ENCODE assay signal across 26 mouse cellular contexts in genomic region chr15:8051177-8051576, GRCm38 (mm10).
"Had no signal": no experiment of that assay in that cellular context is flagged by ENCODE, and none has a peak within 500 bp of the region (broad histone marks: within the 10 kb centered on the region; RNA-seq: fewer than 3 reads in every experiment).

No protein-coding gene starts in this region.

- H3K9me3 ChIP-seq: heart, embryonic 10.5 days; hindbrain, embryonic 10.5 days; hindbrain, embryonic 12.5 days; intestine, embryonic 15.5 days; kidney, embryonic 15.5 days; limb, embryonic 13.5 days; limb, embryonic 15.5 days; liver, embryonic 12.5 days had no signal

- H3K4me1 ChIP-seq: heart, embryonic 10.5 days; heart, embryonic 12.5 days; hindbrain, embryonic 10.5 days; hindbrain, embryonic 12.5 days; intestine, embryonic 15.5 days; kidney, embryonic 15.5 days; limb, embryonic 13.5 days; limb, embryonic 15.5 days; liver, embryonic 12.5 days had no signal

- H3K4me2 ChIP-seq: heart, embryonic 12.5 days; hindbrain, embryonic 12.5 days; hindbrain, embryonic 14.5 days; intestine, embryonic 15.5 days; kidney, embryonic 15.5 days; limb, embryonic 13.5 days; limb, embryonic 15.5 days; liver, embryonic 12.5 days had no signal

- H3K27me3 ChIP-seq: heart, embryonic 12.5 days; hindbrain, embryonic 12.5 days; intestine, embryonic 15.5 days; kidney, embryonic 15.5 days; limb, embryonic 13.5 days; limb, embryonic 15.5 days; liver, embryonic 12.5 days had no signal

- DNase-seq: gastrocnemius, postnatal 14 days; gastrocnemius, postnatal 36 days; heart, adult 18-20 months; heart, postnatal 10 days; heart, postnatal 4 days; kidney, adult 11 months; kidney, adult 2 months; kidney, adult 9 months; kidney, postnatal 14 days; kidney, postnatal 36 days; layer of hippocampus, adult 9-11 months; layer of hippocampus, postnatal 36 days; left cerebral cortex, postnatal 4 days had no signal

- H3K9ac ChIP-seq: heart, embryonic 12.5 days; hindbrain, embryonic 12.5 days; hindbrain, embryonic 14.5 days; intestine, embryonic 15.5 days; kidney, embryonic 15.5 days; limb, embryonic 13.5 days; limb, embryonic 15.5 days; liver, embryonic 12.5 days had no signal

- H3K27ac ChIP-seq: heart, embryonic 10.5 days; hindbrain, embryonic 10.5 days; hindbrain, embryonic 12.5 days; hindbrain, embryonic 14.5 days; intestine, embryonic 15.5 days; kidney, embryonic 15.5 days; kidney, postnatal 0 days; limb, embryonic 13.5 days; limb, embryonic 15.5 days; liver, embryonic 12.5 days had no signal

- ATAC-seq: hindbrain, embryonic 16.5 days; inflammation-experienced regulatory T-cells, adult 6 months; intestine, embryonic 15.5 days; liver, embryonic 12.5 days had no signal

- H3K4me3 ChIP-seq: heart, embryonic 10.5 days; heart, embryonic 12.5 days; hindbrain, embryonic 10.5 days; hindbrain, embryonic 12.5 days; intestine, embryonic 15.5 days; kidney, embryonic 15.5 days; limb, embryonic 13.5 days; limb, embryonic 15.5 days; liver, embryonic 12.5 days had no signal

- H3K36me3 ChIP-seq: intestine, embryonic 15.5 days had no signal
